Mouse (Mus musculus) lung, postnatal 0 days (tissue): Measurements from ENCODE around the gene Gps2. TPM values are rescaled to one million over a fixed set of nuclear protein-coding genes. Genes with fewer than 3 reads are reported as not detected.
"Not testable (repeated sequence)": the region's sequence is repeated elsewhere in the genome, so short reads cannot be mapped to it uniquely, and the experiment has no call there.

Experiments
- ATAC-seq: fragments of 200-750 bp; cut with Nextera tagmentation; 2 replicates; pipeline ENCODE4 v1.8.0; 2017; ENCODE audit warnings: moderate library complexity
- DNase-seq: peaks from one replicate; pipeline ENCODE4 v3.0.0-alpha.2; 2016; ENCODE audit warnings: low spot score
- H3K27ac ChIP-seq: fragments of 300-500 bp; sonication (generic); 2 replicates; pipeline ENCODE4 v1.5.1; 2014; ENCODE audit warnings: antibody characterized with exemption, mild to moderate bottlenecking, low read length, mixed read lengths
- H3K27me3 ChIP-seq: fragments of 300-500 bp; sonication (generic); replicated peaks from 2 replicates; pipeline ENCODE4 v1.6.1; 2014; ENCODE audit warnings: low read length, mixed read lengths; ENCODE audit not compliant: insufficient read depth
- H3K36me3 ChIP-seq: fragments of 300-500 bp; sonication (generic); 2 replicates; pipeline ENCODE4 v1.6.1; 2014; ENCODE audit warnings: low read length, mixed read lengths; ENCODE audit not compliant: insufficient read depth
- H3K4me1 ChIP-seq: fragments of 300-500 bp; sonication (generic); 2 replicates; pipeline ENCODE4 v1.6.1; 2014; ENCODE audit warnings: antibody characterized with exemption, low read depth, low read length, mixed read lengths; ENCODE audit not compliant: insufficient read depth
- H3K4me2 ChIP-seq: fragments of 300-500 bp; sonication (generic); replicated peaks from 2 replicates; pipeline ENCODE4 v1.6.1; 2014; ENCODE audit warnings: low read depth, mild to moderate bottlenecking, low read length, moderate library complexity, mixed read lengths
- H3K4me3 ChIP-seq: fragments of 300-500 bp; sonication (generic); 2 replicates; pipeline ENCODE4 v1.5.1; 2014; ENCODE audit warnings: low read depth, low read length
- H3K9ac ChIP-seq: fragments of 300-500 bp; sonication (generic); replicated peaks from 2 replicates; pipeline ENCODE4 v1.6.1; 2014; ENCODE audit warnings: low read depth, mild to moderate bottlenecking
- H3K9me3 ChIP-seq: fragments of 300-500 bp; sonication (generic); 2 replicates; pipeline ENCODE4 v1.6.1; 2016; ENCODE audit warnings: low read length, mixed read lengths
- CTCF ChIP-seq: IDR thresholded peaks from 2 replicates; pipeline ENCODE4 v1.5.1; 2016; ENCODE audit warnings: antibody characterized with exemption, mild to moderate bottlenecking
- EP300 ChIP-seq: IDR thresholded peaks from 2 replicates; pipeline ENCODE4 v1.6.1; 2016; ENCODE audit warnings: antibody characterized with exemption, mild to moderate bottlenecking, control low read depth
- WGBS: fragments of 180-500 bp; shearing (Covaris S2); extraction: QIAGEN DNeasy Blood & Tissue Kit; methylation state at CpG from one replicate; pipeline ENCODE4 v1.1.7; 2014; 5-methylcytosine and 5-hydroxymethylcytosine counted together
- polyA plus RNA-seq: library from polyadenylated mRNA; unstranded; fragments of >200 nt; fragmentation: Nextera tagmentation; extraction: Ambion mirVana; gene quantifications from 2 replicates; pipeline ENCODE4 v1.2.1, GENCODE M21; 2015

The Gps2 gene
- polyA plus RNA-seq, 1 experiment from 2014 or later: 59.1 TPM

GRCm38 (mm10) chr11:69948763-69949150 lies 35.1 kb downstream of the Gps2 start:
- Histone ChIP-seq H3K27me3 (no peaks in the 10 kb centered on the region), H3K4me2 (peak overlapping the region; percentile 60), H3K27ac (peak overlapping the region; percentile 2; the same call in 1 of the 2 replicates), H3K9ac (no peak overlapping the region), H3K9me3 (no peaks in the 10 kb centered on the region), H3K36me3 (no peaks in the 10 kb centered on the region), H3K4me3 (peak overlapping the region; percentile 39), H3K4me1 (no peaks in the 10 kb centered on the region)
- ATAC-seq (peak; percentile 67), DNase-seq (peak; percentile 96)
- WGBS: 0% methylated on average over 12 of the region's 14 CpGs
- TF ChIP-seq EP300 (no peak), CTCF (peak; percentile 95)

- Histone ChIP-seq H3K4me3 (no peak overlapping the region), H3K9me3 (no peaks in the 10 kb centered on the region), H3K27ac (no peak overlapping the region), H3K9ac (no peak overlapping the region), H3K4me1 (no peaks in the 10 kb centered on the region), H3K36me3 (no peaks in the 10 kb centered on the region), H3K4me2 (no peak overlapping the region), H3K27me3 (no peaks in the 10 kb centered on the region)
- DNase-seq (peak; percentile 43), ATAC-seq (no peak)
- 39% methylated on average over 4 of the region's 4 CpGs for WGBS
- TF ChIP-seq CTCF: peak; percentile 46; the same call in 1 of the 2 replicates
- no peak for TF ChIP-seq EP300
Observed at GRCm38 (mm10) chr11:69950807-69951459, 37.2 kb downstream of the Gps2 start.

- Histone ChIP-seq H3K9me3 (no peaks in the 10 kb centered on the region), H3K4me3 (no peak overlapping the region), H3K36me3 (no peaks in the 10 kb centered on the region), H3K9ac (no peak overlapping the region), H3K27me3 (no peaks in the 10 kb centered on the region), H3K4me2 (no peak overlapping the region), H3K4me1 (no peaks in the 10 kb centered on the region), H3K27ac (no peak overlapping the region)
- no peak for ATAC-seq
- TF ChIP-seq CTCF (peak; percentile 57), EP300 (no peak)
- no peak for DNase-seq
- 31% methylated on average over 1 of the region's 1 CpGs for WGBS
Observed at GRCm38 (mm10) chr11:69952274-69952673, 38.6 kb downstream of the Gps2 start.

- TF ChIP-seq CTCF (no peak), EP300 (no peak)
Observed at GRCm38 (mm10) chr11:69953267-69953915, 39.7 kb downstream of the Gps2 start.

GRCm38 (mm10) chr11:69955618-69956017 lies 41.9 kb downstream of the Gps2 start:
- not testable (repeated sequence) for H3K4me3 ChIP-seq, H3K9me3 ChIP-seq, H3K27me3 ChIP-seq, H3K27ac ChIP-seq, ATAC-seq, H3K4me2 ChIP-seq, DNase-seq, H3K36me3 ChIP-seq, H3K4me1 ChIP-seq, H3K9ac ChIP-seq
- WGBS: 56% methylated on average over 2 of the region's 4 CpGs

More at GRCm38 (mm10) chr11:69953267-69953915, 39.7 kb downstream of the Gps2 start:
- 27% methylated on average over 11 of the region's 11 CpGs for WGBS
- Histone ChIP-seq H3K27ac (no peak overlapping the region), H3K4me3 (no peak overlapping the region), H3K36me3 (no peaks in the 10 kb centered on the region), H3K4me1 (no peaks in the 10 kb centered on the region), H3K4me2 (no peak overlapping the region), H3K9me3 (no peaks in the 10 kb centered on the region), H3K27me3 (no peaks in the 10 kb centered on the region), H3K9ac (no peak overlapping the region)
- DNase-seq (no peak), ATAC-seq (no peak)

- Histone ChIP-seq H3K4me1 (no peaks in the 10 kb centered on the region), H3K36me3 (no peaks in the 10 kb centered on the region), H3K9me3 (no peaks in the 10 kb centered on the region), H3K27ac (no peak overlapping the region), H3K9ac (no peak overlapping the region), H3K27me3 (no peaks in the 10 kb centered on the region), H3K4me3 (no peak overlapping the region), H3K4me2 (no peak overlapping the region)
- no peak for ATAC-seq
- TF ChIP-seq EP300 (no peak), CTCF (peak; percentile 32)
- DNase-seq: no peak
- 78% methylated on average over 1 of the region's 1 CpGs for WGBS
Observed at GRCm38 (mm10) chr11:69956218-69956617, 42.5 kb downstream of the Gps2 start.
